Mouse (Mus musculus) spleen, adult 2 months (tissue): ENCODE results near the gene Hdgfl2.

Source experiments
- CTCF ChIP-seq: fragments of 200-500 bp; IDR thresholded peaks from 2 replicates; pipeline ENCODE4 v1.5.1; 2011; ENCODE audit warnings: mild to moderate bottlenecking, inconsistent platforms; ENCODE audit not compliant: insufficient read depth, insufficient read length, insufficient replicate concordance; ENCODE audit errors: extremely low read depth
- POLR2A ChIP-seq: fragments of 200-500 bp; IDR thresholded peaks from 2 replicates; pipeline ENCODE4 v1.6.1; 2011; ENCODE audit warnings: low read depth, low read length, inconsistent platforms

DNA sequence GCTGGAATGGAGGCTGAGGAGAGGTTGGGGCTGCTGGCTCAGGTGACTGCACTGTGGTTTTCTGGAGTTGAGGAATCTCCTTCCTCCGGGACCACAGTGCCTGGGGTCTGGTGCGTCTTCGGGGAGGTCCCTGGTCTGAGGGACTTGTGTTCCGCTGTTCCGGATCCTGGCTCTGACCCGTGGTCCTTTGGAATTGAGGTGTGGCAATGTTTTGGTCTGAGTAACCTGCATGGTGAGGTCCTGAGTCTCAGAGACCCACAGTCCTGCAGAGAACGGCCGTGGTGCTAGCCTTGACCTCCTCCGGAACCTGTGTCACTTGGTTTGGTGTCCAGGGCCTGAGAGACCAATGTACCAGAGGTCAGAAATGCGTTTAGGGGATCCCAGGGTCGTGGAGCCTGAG lies 487 bp downstream of the Hdgfl2 start:
- TF ChIP-seq CTCF: no peak
- no peak for TF ChIP-seq POLR2A
